In genomic region chr8:54076791-54077270, GRCm38 (mm10) we compare ENCODE assay signal across 8 mouse cellular contexts. TPM values are rescaled to one million over a fixed set of nuclear protein-coding genes. Genes with fewer than 3 reads are reported as not detected.
DNase-seq lines count a peak whose midpoint lies in the region; ATAC-seq and TF ChIP-seq lines count a peak whose summit lies in the region.

No protein-coding gene starts in this region.

- peaks cover 7% of the 10 kb centered on the region for H3K4me1 ChIP-seq in embryonic facial prominence, embryonic 14.5 days (ENCODE audit: control insufficient read depth, insufficient read depth, low read length)
- H3K4me1 ChIP-seq in lung, embryonic 14.5 days (ENCODE audit: insufficient read depth) = no peaks in the 10 kb centered on the region
- H3K4me1 ChIP-seq in neural tube, embryonic 15.5 days = peaks cover 15% of the 10 kb centered on the region

- no peaks in the 10 kb centered on the region for H3K36me3 ChIP-seq in embryonic facial prominence, embryonic 14.5 days (ENCODE audit: control insufficient read depth, insufficient read depth, low read length)
- no peaks in the 10 kb centered on the region for H3K36me3 ChIP-seq in lung, embryonic 14.5 days (ENCODE audit: insufficient read depth)
- no peaks in the 10 kb centered on the region for H3K36me3 ChIP-seq in neural tube, embryonic 15.5 days

- peak overlapping the region; percentile 76 for H3K27ac ChIP-seq in embryonic facial prominence, embryonic 14.5 days (replicated peaks; ENCODE audit: low read depth, low read length)
- peak overlapping the region; percentile 80 for H3K27ac ChIP-seq in lung, embryonic 14.5 days (ENCODE audit: low read depth)
- H3K27ac ChIP-seq in neural tube, embryonic 15.5 days (replicated peaks) = peak overlapping the region; percentile 73

- peak overlapping the region; percentile 62 for H3K4me2 ChIP-seq in embryonic facial prominence, embryonic 14.5 days (ENCODE audit: low read depth, low read length)
- peak overlapping the region; percentile 82 for H3K4me2 ChIP-seq in lung, embryonic 14.5 days
- H3K4me2 ChIP-seq in neural tube, embryonic 15.5 days = peak overlapping the region; percentile 76

- ATAC-seq in embryonic facial prominence, embryonic 14.5 days (ENCODE audit: low read depth) = peak; percentile 95
- ATAC-seq in lung, embryonic 14.5 days (ENCODE audit: insufficient read depth) = peak; percentile 93
- ATAC-seq in neural tube, embryonic 15.5 days (ENCODE audit: low FRiP score) = peak; percentile 91

- H3K4me3 ChIP-seq in embryonic facial prominence, embryonic 14.5 days (ENCODE audit: low read depth, low read length) = peak overlapping the region; percentile 76
- peak overlapping the region; percentile 74 for H3K4me3 ChIP-seq in lung, embryonic 14.5 days (ENCODE audit: low read depth, low read length)
- H3K4me3 ChIP-seq in neural tube, embryonic 15.5 days (replicated peaks) = peak overlapping the region; percentile 88

- H3K27me3 ChIP-seq in embryonic facial prominence, embryonic 14.5 days (replicated peaks; ENCODE audit: control insufficient read depth, insufficient read depth, low read length) = no peaks in the 10 kb centered on the region
- H3K27me3 ChIP-seq in lung, embryonic 14.5 days (ENCODE audit: insufficient read depth, low read length) = no peaks in the 10 kb centered on the region
- no peaks in the 10 kb centered on the region for H3K27me3 ChIP-seq in neural tube, embryonic 15.5 days (replicated peaks)

- intact Hi-C loops in heart, postnatal 25 days (cut with DNase I) = loop anchor here (2.0 to 10.0 kb wide), 2 partner anchors 78 to 414 kb away; no protein-coding TSS in a partner anchor

- DNase-seq in ES-CJ7 (ENCODE audit: low read depth, low spot score) = peak; percentile 88
- DNase-seq in adrenal gland, postnatal 36 days = peak; percentile 75 to 76
- DNase-seq in embryonic facial prominence, embryonic 14.5 days (ENCODE audit: low spot score) = peak; percentile 89
- DNase-seq in heart, postnatal 25 days (ENCODE audit: low spot score) = peak; percentile 46
- peak; percentile 75 to 83 for DNase-seq in kidney, postnatal 4 days
- DNase-seq in lung, embryonic 14.5 days = peak; percentile 83
- DNase-seq in yolk sac, embryonic 10.5 days (ENCODE audit: low spot score) = peak; percentile 58

- no peaks in the 10 kb centered on the region for H3K9me3 ChIP-seq in embryonic facial prominence, embryonic 14.5 days (ENCODE audit: control insufficient read depth, low read length)
- no peaks in the 10 kb centered on the region for H3K9me3 ChIP-seq in lung, embryonic 14.5 days (ENCODE audit: low read depth, low read length)
- H3K9me3 ChIP-seq in neural tube, embryonic 15.5 days (replicated peaks) = no peaks in the 10 kb centered on the region

- peak; percentile 37; the same call in 1 of the 2 replicates for TF ChIP-seq CTCF in lung, embryonic 14.5 days (IDR thresholded peaks at IDR 0.05; ENCODE audit: low read depth)

- 5% methylated on average over 6 of the region's 28 CpGs for WGBS in embryonic facial prominence, embryonic 14.5 days
- 1% methylated on average over 28 of the region's 28 CpGs for WGBS in lung, embryonic 14.5 days
- WGBS in neural tube, embryonic 15.5 days = under 1% methylated on average over 21 of the region's 28 CpGs

- H3K9ac ChIP-seq in embryonic facial prominence, embryonic 14.5 days (ENCODE audit: low read depth, low read length) = peak overlapping the region; percentile 78
- H3K9ac ChIP-seq in lung, embryonic 14.5 days = peak overlapping the region; percentile 83
- peak overlapping the region; percentile 80 for H3K9ac ChIP-seq in neural tube, embryonic 15.5 days (replicated peaks)

RNA-seq across cellular contexts. Expression of gene Vegfc, which starts 0.6 kb away (rescaled TPM):
- 10 to 100 TPM in 1 of 2 experiments, 1 to 10 TPM in 1; 2.2 to 12.7 TPM for total RNA-seq in adrenal gland, postnatal 36 days (2021)
- 8.7 and 8.9 TPM in 2 replicates for polyA plus RNA-seq in embryonic facial prominence, embryonic 14.5 days (2014; fragmentation: Nextera tagmentation; extraction: Ambion mirVana)
- total RNA-seq in heart, postnatal 25 days (2021) = 1 to 10 TPM; 6.3 to 7.0 TPM
- 14.5 and 14.8 TPM in 2 replicates for polyA plus RNA-seq in lung, embryonic 14.5 days (2014; fragmentation: Nextera tagmentation; extraction: Ambion mirVana)
- 3.8 and 4.4 TPM in 2 replicates for polyA plus RNA-seq in neural tube, embryonic 15.5 days (2015; fragmentation: Nextera tagmentation; extraction: Ambion mirVana)

Comparison
In these comparisons a context has a peak if more than half of its experiments do, and no peak if none do; other contexts are left out.
1. Peak in every context shown above with its lines: DNase-seq, ATAC-seq, H3K4me3 ChIP-seq and H3K27ac ChIP-seq.